Mouse (Mus musculus): ENCODE measurements at regions not wholly inside any gene's neighbourhood (a gene's known extent, or its start where the extent isn't known, plus 50 kb on each side); places are given as distances from the start of the nearest gene placed in this dataset.

GRCm38 (mm10) chr15:88379342-88379741 is 220.8 kb upstream of the Zdhhc25 start:
- no peak for DNase-seq

- DNase-seq, result no peak
These were observed 220.0 kb upstream of the Zdhhc25 start for GRCm38 (mm10) chr15:88379951-88380623.

GRCm38 (mm10) chr15:88381419-88381818 is 218.7 kb upstream of the Zdhhc25 start:
- peak in 1 of 2 experiments; percentile 15 for DNase-seq

- no peak for DNase-seq
These were observed 214.2 kb upstream of the Zdhhc25 start for GRCm38 (mm10) chr15:88385943-88386342.

- no peak for DNase-seq
These were observed 213.4 kb upstream of the Zdhhc25 start for GRCm38 (mm10) chr15:88386711-88387110.

GRCm38 (mm10) chr15:88391822-88392221 is 208.3 kb upstream of the Zdhhc25 start:
- no peak for DNase-seq

GRCm38 (mm10) chr15:88399064-88399463 is 201.0 kb upstream of the Zdhhc25 start:
- DNase-seq, result no peak

GRCm38 (mm10) chr15:88399989-88400388 is 200.1 kb upstream of the Zdhhc25 start:
- no peak for DNase-seq

GRCm38 (mm10) chr15:88400787-88401186 is 199.3 kb upstream of the Zdhhc25 start:
- no peak for DNase-seq

GRCm38 (mm10) chr15:88408461-88409379 is 191.4 kb upstream of the Zdhhc25 start:
- no peak for DNase-seq

- no peak for DNase-seq
These were observed 185.9 kb upstream of the Zdhhc25 start for GRCm38 (mm10) chr15:88414206-88414605.

GRCm38 (mm10) chr15:88418881-88419280 is 181.2 kb upstream of the Zdhhc25 start:
- no peak for DNase-seq

- no peak for DNase-seq
These were observed 171.7 kb upstream of the Zdhhc25 start for GRCm38 (mm10) chr15:88428441-88428840.

GRCm38 (mm10) chr15:88430941-88431340 is 169.2 kb upstream of the Zdhhc25 start:
- no peak for DNase-seq

- DNase-seq, result no peak
These were observed 151.8 kb upstream of the Zdhhc25 start for GRCm38 (mm10) chr15:88448272-88448671.

- no peak for DNase-seq
These were observed 148.9 kb upstream of the Zdhhc25 start for GRCm38 (mm10) chr15:88451241-88451640.

- DNase-seq, result peak; percentile 70 to 81
These were observed 132.0 kb upstream of the Zdhhc25 start for GRCm38 (mm10) chr15:88468107-88468506.

GRCm38 (mm10) chr15:88468810-88469209 is 131.3 kb upstream of the Zdhhc25 start:
- DNase-seq, result peak; percentile 40 to 41

- no peak for DNase-seq
These were observed 130.3 kb upstream of the Zdhhc25 start for GRCm38 (mm10) chr15:88469508-88470455.

GRCm38 (mm10) chr15:88472351-88473100 is 127.6 kb upstream of the Zdhhc25 start:
- DNase-seq, result no peak

GRCm38 (mm10) chr15:88473221-88473620 is 126.9 kb upstream of the Zdhhc25 start:
- DNase-seq, result no peak

GRCm38 (mm10) chr15:88483471-88483870 is 116.6 kb upstream of the Zdhhc25 start:
- peak in 1 of 2 experiments; percentile 13 for DNase-seq
